Mouse (Mus musculus): ENCODE measurements around the gene Chd8. TPM values are rescaled to one million over a fixed set of nuclear protein-coding genes. Genes with fewer than 3 reads are reported as not detected.
"Not testable (repeated sequence)": the region's sequence is repeated elsewhere in the genome, so short reads cannot be mapped to it uniquely, and the experiment has no call there.

The Chd8 gene
- polyA plus RNA-seq (2017; shearing (Covaris generic)): 10 to 100 TPM; 58.3 to 58.5 TPM

GRCm38 (mm10) chr14:52257484-52258213 is at the start of gene Chd8:
TSS of gene Chd8 (minus strand) at chr14:52257780.
- peak; percentile 99 for ATAC-seq

DNA sequence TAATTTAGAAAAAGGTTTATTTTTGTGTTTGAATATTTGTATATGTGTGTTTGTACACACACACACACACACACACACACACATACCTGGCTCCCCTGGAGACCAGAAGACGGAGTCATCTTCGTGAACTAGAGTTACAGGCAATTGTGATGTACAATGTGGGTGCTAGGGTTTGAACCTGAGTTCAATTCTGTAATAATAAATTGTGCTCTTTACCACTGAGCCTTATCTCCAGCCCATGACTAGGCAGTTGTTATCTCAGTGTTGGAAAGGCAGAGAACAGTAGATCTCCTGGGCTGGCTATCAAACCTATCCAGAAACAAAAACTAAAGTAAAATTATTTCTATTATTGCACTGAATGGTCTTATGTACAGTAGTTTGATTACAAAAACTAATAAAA is 48.5 kb upstream of the Chd8 start:
- ATAC-seq: no peak

- ATAC-seq: peak; percentile 95
Observed at GRCm38 (mm10) chr14:52304644-52305271, 47.2 kb upstream of the Chd8 start, which contains the start of gene Mettl3. TSS of gene Mettl3 (minus strand) at chr14:52305128.

DNA sequence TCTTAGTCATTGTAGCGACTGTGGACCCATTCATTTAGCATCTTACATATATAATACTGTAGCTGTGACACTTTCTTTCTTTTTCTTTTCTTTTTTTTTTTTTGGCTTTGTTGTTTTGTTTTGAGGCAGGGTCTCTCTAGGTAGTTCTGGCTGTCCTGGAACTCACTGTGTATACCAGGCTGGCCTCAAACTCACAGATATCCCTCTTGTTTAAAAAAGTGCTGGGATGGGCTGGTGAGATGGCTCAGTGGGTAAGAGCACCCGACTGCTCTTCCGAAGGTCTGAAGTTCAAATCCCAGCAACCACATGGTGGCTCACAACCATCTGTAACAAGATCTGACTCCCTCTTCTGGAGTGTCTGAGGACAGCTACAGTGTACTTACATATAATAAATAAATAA is 45.9 kb upstream of the Chd8 start:
- ATAC-seq: not testable (repeated sequence)

GRCm38 (mm10) chr14:52295558-52296264 is 38.1 kb upstream of the Chd8 start:
- ATAC-seq: peak; percentile 23

- no peak for ATAC-seq
Observed at GRCm38 (mm10) chr14:52284191-52284590, 26.6 kb upstream of the Chd8 start.

DNA sequence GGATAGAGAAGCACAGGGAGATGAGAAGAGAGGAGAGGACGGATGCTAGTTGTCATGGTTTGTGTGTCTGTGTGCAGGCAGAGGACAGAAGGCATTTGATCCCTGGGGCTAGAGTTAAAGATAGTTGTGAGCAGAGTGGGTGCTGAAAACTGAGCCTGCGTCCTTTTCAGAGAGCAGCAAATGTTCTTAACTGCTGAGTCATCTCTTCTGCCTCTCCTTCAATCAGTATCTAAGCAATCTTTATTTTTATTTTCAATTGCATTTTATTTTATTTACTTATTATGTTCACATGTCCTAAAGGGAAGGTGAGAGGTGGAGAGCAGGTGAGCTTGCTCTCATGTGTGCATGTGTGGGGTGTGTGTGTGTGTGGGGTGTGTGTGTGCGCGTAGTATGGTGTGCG is 26.0 kb upstream of the Chd8 start:
- ATAC-seq: no peak

DNA sequence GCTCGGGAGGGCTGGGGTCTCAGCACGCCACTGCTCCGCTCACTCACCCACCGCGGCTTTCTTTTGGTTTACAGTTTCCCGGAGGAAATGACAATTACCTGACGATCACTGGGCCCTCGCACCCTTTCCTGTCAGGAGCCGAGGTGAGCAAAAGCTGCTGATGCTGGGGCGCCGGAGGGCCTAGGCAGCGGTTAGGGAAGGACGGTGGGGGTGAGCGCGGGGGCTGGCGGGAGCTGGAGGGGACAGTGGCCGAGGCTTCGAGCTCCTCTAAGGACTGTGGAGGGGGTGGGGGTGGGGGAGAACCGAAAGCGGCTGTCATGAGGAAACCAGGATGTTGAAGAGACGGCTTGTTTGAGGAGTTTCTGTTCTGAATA is 22.2 kb upstream of the Chd8 start:
- no peak for ATAC-seq

DNA sequence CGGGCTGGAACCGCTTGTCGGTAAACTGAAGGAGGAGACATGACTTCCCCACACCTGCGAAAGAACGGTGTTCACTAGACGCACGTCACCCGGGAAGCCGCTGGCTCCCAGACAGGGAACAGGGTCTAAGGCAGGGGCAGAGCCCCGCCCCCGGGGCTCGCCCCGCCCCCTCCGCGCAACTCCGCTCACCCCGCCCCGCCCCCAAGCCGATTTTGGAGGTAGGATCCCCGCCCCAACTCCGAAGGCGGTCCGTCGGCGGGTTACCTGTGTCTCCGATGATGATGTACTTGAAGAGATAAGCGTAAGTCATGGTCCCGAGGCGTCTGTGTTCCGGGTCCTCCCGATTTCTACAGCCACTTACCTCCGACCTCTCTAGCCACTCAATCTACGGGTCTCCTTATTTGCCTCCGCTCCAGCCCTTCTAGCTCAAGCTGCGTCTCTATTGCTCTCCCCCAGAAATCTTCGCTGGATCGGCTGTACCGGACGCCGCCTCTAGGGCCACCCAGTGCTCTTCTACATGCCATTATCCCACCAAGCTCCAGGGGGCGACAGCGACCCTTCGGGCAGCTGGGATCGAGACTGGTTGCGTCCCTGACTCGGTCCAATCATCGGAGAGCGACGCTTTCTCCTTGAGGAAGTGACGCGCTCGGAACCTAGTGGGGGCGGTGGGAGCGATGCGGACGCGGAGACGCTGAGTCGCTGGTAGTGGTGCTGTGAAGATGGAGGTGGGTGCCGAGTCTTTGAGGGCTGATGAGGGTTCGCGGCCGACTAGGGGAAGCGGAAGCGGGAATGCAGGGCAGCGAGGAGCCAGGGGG is 21.6 kb upstream of the Chd8 start, which contains the start of the genes Tox4 and Rab2b:
Tox4 (plus strand) TSS at position 215 of the 815 bp plus-strand sequence.
Rab2b (minus strand) TSS at position 614 of the 815 bp plus-strand sequence.
- peak; percentile 95 for ATAC-seq

DNA sequence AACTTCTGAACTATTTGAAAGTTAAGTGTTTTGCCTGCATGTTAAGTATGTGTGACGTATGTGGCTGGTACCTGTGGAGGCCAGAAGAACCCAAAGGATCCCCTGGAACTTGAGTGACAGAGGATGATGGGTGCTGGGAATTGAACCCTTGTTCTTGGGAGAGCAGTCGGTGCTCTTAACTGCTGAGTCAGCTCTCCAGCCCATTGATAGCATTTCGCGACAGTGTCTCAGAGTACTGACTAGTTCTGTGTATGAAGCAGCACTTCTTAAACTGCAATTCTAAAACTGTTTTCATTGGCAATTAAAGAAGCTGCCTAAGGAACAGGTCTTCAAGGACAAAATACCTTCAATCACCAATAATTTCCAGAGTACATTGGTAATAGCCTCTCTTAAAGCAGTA is 19.6 kb upstream of the Chd8 start:
- ATAC-seq: no peak

GRCm38 (mm10) chr14:52272781-52273180 is 15.2 kb upstream of the Chd8 start:
- peak; percentile 32 for ATAC-seq

DNA sequence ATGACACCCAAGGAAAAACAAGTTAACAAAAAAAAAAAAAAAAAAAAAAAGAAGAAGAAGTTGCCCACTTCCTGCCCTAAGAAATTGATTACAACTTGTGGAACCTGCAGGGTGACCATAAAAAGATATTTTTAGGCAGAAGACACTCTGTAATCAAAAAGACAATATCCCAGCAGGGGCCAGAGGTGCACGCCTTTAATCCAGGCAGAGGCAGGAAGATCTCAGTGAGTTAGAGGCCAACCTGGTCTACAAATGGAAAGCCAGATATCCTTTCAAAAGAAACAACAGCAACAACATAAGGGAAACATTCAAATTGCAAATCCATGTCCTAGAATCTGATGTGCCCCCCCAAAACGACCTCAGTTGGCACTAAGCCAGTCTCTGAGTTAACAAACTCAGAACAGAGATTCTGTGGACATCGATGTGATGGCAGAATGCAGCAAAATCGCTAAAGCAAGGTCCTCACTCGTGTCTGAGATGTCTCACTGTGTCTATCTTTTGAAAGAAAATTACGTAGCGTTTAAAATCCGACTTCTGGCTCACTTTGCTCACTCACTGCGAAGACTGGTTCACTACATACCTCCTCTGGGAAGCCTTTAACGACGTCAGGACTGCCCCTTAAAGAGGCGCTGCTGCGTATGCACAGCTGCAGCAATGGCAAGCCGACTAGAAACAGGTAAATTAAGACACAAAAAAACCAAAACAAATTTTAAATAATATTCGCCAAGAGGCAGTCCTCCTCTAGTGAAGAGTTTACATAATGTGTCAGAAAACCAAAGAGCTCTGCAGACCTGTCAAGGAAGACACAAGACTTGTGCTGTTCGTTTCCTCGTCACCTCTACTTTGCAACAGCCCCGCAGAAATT is 1.0 kb downstream of the Chd8 start:
- no peak for ATAC-seq

DNA sequence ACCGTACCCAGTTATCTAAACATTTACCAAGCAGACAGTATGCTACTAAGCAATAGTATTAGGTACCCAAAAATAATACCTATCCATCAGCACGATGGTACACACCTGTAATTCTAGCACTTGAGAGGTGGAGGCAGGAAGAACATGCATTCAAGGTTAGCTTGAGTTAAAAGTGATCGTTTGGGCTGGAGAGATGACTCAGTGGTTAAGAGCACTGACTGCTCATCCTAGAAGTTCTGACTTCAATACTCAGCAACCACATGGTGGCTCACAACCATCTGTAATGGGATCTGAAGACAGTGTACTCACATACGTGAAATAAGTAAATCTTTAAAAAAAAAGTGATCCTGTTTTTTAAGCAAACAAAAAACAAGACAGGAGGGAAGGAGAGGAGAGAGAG is 11.5 kb downstream of the Chd8 start:
- no peak for ATAC-seq

- no peak for ATAC-seq
Observed at GRCm38 (mm10) chr14:52244690-52245042, 12.9 kb downstream of the Chd8 start.

DNA sequence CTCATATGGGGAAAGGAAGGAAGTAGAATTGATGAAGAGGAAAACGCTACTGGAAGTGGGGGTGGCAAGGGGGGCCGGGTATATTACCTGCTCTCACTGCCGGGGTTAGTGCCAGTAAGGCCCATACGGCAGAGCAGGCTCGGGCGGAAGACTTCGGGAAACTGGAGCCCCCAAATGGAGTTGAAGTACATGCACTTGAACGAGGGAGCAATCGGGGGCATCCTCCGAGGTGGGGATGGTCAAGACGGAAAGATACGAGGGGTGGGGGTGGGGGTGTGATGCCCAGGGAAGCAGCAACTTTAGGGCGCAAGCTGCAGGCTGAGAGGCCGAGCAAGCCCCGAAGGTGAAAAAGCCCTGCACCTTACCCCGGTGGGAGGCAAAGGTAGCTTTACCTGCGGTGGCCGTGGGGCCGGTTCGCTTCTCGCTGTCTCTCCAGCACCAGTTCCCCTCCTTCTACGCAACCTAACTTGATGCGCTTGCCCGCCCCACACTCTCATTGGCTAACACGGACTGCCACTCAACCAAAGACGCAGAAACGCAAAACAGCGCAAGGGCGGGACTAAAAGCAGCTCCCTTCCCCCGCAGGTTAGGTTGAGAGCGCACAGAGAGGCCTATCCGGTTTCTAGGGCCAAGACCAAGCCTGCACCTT is 13.4 kb downstream of the Chd8 start:
- peak; percentile 100 for ATAC-seq

DNA sequence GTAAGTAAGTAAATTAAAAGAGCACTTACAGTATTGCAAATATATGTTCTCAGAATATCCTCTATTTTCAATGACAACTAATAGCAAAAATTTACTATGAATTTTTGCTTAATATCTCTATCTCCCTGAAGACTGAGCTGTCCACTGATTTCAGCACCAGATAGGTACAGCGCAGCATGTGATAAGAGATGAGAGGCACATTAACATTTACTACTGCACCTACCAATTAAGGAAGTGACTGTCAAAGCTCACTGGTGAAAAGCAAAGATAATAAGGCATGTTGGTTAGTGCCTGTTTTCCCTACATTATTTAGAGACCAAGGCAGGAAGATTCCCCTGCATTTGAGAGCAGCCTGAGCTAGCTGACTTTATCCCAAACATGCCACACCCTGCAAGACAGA is 21.4 kb downstream of the Chd8 start:
- ATAC-seq: no peak

DNA sequence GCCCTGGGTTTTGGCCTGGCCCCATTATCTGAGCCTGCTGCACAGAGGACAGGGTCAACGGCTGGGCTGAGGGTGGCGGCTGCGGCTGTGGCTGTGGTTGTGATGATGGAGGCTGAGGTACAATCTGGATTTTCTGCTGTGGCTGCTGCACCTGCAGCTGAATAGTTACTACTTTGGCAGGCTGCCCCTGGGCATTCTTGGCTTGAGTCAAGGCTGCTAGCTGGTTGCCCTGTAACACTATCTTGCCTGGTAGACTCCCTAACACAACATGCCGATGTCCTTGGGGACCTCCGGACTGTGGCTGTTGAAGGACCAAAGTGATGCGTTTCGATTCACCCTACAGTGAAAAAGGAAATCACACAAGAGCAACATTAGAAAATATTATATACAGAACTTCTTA is 22.4 kb downstream of the Chd8 start:
- no peak for ATAC-seq

DNA sequence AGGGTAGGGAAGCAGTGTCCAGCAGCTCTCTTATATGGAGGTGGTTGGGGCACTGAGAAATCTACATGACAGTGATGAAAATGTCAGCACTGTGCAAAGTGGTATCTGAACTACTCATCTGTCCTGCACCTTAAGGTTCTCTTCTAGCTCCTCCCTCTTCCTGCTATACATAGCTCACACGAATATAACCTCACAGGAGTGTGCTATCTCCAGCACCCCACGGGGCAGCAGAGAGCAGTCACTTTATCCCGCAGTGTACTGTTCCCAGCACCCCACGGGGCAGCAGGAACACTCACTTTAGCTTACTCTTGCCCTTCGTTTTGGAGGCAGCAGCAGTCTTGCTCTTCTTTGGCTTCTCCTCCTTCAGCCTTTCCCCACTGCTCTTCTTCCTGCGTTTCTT is 25.3 kb downstream of the Chd8 start:
- no peak for ATAC-seq

DNA sequence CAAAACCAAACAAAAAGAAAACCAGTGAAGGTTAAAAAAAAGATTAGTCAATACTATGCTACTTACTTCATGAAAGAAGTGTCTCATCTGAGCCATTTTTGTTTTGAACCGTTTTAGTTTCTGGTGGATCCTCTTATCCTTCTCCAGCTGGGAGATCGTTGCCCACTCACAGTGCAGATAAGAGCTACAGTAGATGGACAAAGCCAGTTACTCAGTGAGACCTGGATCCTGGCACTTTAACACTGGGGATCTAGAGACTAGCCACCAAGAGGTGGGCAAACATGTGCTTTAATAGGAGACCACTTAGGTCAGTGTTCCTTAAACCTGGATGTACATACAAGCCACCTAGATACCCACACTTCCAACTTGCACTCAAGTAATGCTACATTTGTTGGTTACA is 31.6 kb downstream of the Chd8 start:
- no peak for ATAC-seq

- no peak for ATAC-seq
Observed at GRCm38 (mm10) chr14:52217261-52217660, 40.3 kb downstream of the Chd8 start.

- no peak for ATAC-seq
Observed at GRCm38 (mm10) chr14:52199412-52199811, 58.2 kb downstream of the Chd8 start.
